Mouse (Mus musculus): Measurements from ENCODE around the gene Fscn3.
A peak's percentile ranks its signal among the peaks of the same experiment; 100 is the strongest.

The Fscn3 gene

GRCm38 (mm10) chr6:28427096-28427839 lies at the start of gene Fscn3:
TSS of gene Fscn3 (plus strand) at chr6:28427789.
- DNase-seq (ENCODE audit: extremely low read depth, low read depth, low spot score): no peak

DNA sequence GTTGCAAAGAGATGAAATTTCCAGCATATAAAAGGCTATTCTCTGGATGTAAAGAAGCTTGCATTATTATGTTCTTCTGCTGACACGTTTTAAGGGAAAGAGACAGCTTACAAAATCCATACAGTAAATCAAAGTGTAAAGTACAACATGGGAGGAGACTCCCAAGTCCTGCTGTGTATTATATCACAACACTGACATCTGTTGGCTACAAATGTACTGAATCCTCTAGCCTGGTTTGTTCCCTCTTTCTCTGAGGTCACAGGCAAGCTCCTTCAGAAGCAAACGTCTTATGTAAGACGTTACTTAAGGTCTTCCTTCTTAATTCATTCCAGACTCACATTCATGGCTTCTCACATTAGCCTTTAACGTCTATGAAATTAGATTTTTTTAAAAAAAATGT lies 45.6 kb upstream of the Fscn3 start:
- DNase-seq (ENCODE audit: extremely low read depth, low read depth, low spot score): no peak

- DNase-seq (ENCODE audit: extremely low read depth, low read depth, low spot score): no peak
Observed at GRCm38 (mm10) chr6:28385169-28385568, 42.4 kb upstream of the Fscn3 start.

- DNase-seq (ENCODE audit: extremely low read depth, low read depth, low spot score): no peak
Observed at GRCm38 (mm10) chr6:28389038-28389437, 38.6 kb upstream of the Fscn3 start.

GRCm38 (mm10) chr6:28396051-28396852 lies 31.3 kb upstream of the Fscn3 start:
- no peak for DNase-seq (ENCODE audit: extremely low read depth, low read depth, low spot score)

- no peak for DNase-seq (ENCODE audit: extremely low read depth, low read depth, low spot score)
Observed at GRCm38 (mm10) chr6:28396853-28397457, 30.6 kb upstream of the Fscn3 start.

GRCm38 (mm10) chr6:28397681-28398203 lies 29.8 kb upstream of the Fscn3 start, which contains the start of gene Zfp800:
TSS of gene Zfp800 (minus strand) at chr6:28398005.
- DNase-seq (ENCODE audit: extremely low read depth, low read depth, low spot score): no peak

DNA sequence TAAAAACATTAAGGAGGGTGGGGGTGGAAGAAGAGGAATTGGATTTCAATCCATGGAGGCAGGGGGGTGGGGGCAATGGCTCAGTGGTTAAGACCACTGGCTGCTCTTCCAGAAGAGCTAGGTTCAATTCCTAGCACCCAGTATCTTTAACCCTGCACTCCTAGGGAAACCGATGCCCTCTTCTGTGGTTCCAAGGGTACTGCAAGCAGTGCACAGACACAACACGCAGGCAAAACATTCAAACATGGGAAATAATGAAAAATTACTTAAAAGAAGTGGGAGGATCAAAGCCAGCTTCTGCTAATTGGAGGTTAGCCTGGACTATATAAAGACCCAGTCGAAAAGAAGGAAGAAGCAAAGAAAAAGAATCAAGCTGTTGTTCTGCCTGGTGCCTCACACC lies 28.9 kb upstream of the Fscn3 start:
- DNase-seq (ENCODE audit: extremely low read depth, low read depth, low spot score): no peak

DNA sequence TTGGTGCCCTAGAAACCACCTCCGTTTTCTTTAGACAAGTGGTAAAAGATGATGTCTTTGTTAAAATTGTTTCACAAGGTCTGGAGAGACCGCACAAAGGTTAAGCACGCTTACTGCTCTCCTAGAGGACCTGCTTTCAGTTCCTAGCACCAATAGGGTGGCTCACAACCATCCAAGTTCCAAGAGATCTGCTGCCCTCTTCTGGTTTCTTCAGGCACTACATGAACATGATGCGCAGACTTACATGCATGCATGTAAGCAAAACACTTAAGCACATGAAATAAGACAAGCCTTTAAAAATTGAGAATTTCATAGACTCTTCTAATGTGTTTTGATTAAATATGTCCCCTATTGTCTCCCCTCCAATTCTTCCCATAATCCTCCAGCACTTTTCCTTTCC lies 27.8 kb upstream of the Fscn3 start:
- no peak for DNase-seq (ENCODE audit: extremely low read depth, low read depth, low spot score)

DNA sequence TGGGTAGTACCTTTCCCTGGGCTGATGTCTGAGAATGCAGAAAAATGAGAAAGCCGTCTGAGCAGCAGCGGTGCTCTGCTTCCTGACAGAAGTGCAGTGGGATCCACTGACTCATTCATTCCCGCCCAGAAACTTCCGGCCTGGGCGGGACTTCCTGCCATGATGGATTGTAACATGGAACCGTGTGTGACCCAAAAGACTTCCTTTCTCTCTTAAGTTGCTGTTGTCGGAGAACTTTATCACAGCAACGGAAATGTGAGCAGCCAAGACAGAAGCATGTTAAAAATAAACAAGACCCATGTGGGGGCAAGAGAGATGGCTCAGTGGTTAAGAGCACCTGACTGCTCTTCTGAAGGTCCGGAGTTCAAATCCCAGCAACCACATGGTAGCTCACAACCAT lies 17.5 kb upstream of the Fscn3 start:
- no peak for DNase-seq (ENCODE audit: extremely low read depth, low read depth, low spot score)

DNA sequence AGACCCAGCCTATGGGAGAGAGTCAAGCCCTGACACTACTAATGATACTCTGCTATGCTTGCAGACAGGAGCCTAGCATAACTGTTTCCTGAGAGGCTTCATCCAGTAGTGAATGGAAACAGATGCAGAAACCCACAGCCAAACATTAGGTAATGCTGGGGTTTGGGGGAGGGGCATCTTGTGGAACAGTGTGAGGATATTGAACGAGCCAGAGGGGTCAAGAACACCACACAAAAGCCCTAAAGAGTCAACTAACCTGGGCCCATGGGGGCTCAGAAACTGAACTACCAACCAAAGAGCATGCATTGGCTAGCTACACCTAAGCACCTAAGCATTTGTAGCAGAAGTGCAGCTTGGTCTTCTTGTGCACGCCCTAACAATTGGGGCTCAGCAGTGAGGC lies 16.4 kb upstream of the Fscn3 start:
- DNase-seq (ENCODE audit: extremely low read depth, low read depth, low spot score): no peak

DNA sequence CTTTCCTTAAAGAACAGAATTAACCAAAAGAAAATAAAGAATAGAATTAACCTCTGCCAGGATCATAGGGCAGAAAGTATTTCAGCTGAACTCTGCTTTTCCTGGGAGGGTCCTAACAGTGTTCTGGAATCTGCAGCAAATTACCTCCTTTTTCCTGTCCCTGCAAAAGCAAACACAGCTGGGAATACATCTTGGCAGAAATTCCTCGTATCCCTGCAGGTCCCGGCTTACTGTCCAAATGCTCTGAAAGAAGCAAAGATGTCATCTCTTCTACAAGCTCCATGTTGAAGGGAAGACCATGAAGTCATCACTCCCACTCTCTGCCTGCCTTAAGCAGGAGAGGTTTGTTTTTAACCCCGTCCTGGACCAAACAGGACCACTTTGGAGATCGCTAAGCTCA lies 10.6 kb upstream of the Fscn3 start:
- no peak for DNase-seq (ENCODE audit: extremely low read depth, low read depth, low spot score)

- no peak for DNase-seq (ENCODE audit: extremely low read depth, low read depth, low spot score)
Observed at GRCm38 (mm10) chr6:28418449-28418848, 9.1 kb upstream of the Fscn3 start.

- no peak for DNase-seq (ENCODE audit: extremely low read depth, low read depth, low spot score)
Observed at GRCm38 (mm10) chr6:28419673-28420072, 7.9 kb upstream of the Fscn3 start.

DNA sequence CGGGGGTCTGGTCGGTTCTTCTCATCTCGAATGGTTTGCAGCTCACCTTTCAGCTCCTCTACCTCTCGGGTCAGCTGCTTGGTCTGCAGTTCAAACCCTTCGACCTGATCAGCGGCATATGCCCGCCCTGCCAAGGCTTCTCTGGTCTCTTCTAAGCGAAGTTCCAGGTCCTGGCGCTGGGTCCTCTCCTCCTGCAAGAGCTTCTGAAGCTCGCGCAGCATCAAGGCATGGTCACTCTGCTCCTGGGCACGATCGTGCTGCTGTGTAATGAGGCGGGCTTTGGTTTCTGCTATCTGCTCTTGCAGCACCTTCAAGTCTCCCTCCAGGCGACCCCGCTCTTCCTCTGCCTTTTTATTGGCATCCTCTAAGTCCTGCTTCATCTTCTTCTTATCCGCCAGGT lies 7.2 kb upstream of the Fscn3 start:
- DNase-seq (ENCODE audit: extremely low read depth, low read depth, low spot score): no peak

GRCm38 (mm10) chr6:28420865-28421264 lies 6.7 kb upstream of the Fscn3 start:
- no peak for DNase-seq (ENCODE audit: extremely low read depth, low read depth, low spot score)

DNA sequence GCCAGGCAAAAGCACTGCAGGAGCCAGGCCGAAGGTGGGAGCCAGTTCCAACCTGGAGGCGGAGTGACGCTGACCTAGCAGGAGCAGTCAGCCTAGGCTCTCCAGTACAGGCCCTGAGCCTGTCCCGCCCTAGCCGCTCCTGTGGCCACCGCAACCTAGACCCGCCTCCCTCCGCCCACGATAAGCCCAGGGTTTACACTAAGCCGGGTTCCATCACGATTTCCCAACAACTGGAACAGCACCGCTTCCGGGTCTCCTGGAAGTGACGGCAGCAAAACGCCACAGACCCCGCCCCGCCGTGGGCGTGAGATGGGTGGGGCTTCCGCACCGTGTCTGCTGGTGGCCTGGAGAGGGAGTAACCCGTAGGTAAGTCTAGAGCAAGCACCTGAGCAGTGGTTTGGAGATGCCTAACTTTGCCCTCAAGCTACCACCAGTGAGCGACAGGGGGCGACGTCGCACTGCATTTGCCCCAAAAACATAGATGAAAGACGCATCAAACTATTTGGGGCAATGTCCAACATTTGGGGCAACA lies 6.1 kb upstream of the Fscn3 start:
- DNase-seq (ENCODE audit: extremely low read depth, low read depth, low spot score): peak; percentile 82

DNA sequence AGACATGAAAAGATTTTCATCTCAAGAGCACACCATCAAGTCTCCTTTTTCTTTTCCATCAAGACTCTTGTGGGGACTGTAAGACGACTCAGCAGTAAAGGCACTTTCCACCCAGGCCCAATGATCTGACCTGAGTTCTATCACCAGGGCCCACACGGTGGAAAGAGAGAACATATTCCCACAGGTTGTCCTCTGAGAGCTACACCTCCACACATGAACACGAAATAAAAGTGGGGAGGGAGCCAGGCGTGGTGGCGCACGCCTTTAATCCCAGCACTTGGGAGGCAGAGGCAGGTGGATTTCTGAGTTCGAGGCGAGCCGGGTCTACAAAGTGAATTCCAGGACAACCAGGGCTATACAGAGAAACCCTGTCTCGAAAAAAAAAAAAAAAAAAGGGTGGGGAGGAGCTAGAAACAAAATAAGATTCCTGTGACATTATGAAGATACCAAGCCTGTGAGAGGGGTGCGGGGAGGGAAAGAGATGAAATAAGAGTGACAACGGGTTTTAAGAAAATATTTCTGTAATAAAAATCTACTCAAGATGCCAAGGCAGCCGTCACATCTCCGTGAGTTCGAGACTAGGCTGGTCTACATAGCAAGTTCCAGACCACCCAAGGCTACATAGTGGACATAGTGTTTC lies 4.8 kb upstream of the Fscn3 start:
- no peak for DNase-seq (ENCODE audit: extremely low read depth, low read depth, low spot score)

DNA sequence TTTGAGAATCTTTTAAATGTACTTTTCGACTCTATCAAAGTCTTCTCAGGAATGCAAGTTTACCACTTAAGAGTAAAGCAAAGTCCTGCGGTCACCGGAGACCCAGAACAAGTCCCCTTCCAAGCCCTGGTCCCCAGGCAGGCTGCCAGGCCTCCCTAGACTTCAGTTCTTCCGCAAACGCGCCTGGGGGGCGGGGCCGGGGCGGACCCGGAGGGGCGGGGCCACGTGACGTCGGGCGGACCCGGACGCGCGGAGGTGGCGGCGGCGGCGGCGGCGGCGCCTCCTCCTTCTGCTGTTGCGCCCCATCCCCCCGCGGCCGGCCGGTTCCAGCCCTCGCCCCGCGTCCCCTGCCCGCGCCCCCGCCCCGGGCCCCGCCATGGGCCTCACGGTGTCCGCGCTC lies 4.3 kb upstream of the Fscn3 start, which contains the start of gene Arf5:
TSS of gene Arf5 (plus strand) at position 248 of the 400 bp plus-strand sequence.
- DNase-seq (ENCODE audit: extremely low read depth, low read depth, low spot score): no peak

DNA sequence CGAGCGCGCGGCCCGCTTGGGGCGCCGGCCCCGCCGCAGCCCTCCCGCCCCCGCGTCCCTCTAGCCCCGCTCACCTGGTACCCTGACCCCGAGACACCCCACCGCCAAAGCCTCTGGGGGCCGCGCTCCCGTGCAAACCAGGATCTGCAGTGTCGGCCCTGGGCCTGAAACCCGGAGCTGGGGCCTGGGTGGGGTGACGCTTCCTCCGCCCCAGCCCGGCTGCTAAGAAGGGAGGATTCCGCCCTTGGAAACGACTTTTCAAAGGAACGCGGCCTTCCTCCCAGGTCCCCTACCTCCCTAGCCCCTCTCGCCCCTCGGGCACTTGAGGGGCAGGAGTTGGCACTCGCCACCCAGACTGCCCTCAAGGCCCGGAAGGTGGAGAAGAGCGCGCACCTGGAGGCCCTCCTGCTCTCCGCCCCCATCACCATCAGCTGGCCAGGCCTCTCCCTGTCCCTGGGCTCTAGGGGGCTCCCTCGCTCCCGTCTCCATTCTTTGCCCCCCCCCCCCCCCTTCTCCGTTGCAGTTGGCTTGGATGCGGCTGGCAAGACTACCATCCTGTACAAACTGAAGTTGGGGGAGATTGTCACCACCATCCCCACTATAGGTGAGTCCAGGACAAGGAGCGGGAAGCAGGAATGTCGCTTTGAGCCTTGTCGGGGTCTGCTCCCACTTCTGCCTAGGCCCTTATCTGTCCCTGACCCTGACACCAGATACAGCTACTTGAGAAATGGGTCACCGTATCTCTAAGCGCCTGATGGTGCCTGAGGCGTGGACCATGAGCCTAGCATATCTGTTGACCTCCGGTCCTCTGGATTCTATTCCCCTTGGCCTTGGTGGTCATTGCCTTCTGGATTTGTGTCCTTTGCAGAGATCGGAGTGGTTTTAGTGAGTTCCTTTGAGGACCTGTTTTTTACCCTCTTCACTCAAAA lies 3.6 kb upstream of the Fscn3 start:
- no peak for DNase-seq (ENCODE audit: extremely low read depth, low read depth, low spot score)

Measured in fat pad, adult 2 months (tissue).